8 mouse cellular contexts compared by ENCODE assay signal in genomic region chr9:37147359-37147685, GRCm38 (mm10). TPM values are rescaled to one million over a fixed set of nuclear protein-coding genes. Genes with fewer than 3 reads are reported as not detected.
DNase-seq lines count a peak whose midpoint lies in the region; ATAC-seq and TF ChIP-seq lines count a peak whose summit lies in the region.

Gene Pknox2, minus strand, starts transcription at chr9:37147407.

- no peaks in the 10 kb centered on the region for H3K9me3 ChIP-seq in hindbrain, embryonic 10.5 days
- H3K9me3 ChIP-seq in lung, embryonic 16.5 days (ENCODE audit: control insufficient read depth, low read length): no peaks in the 10 kb centered on the region

- H3K36me3 ChIP-seq in hindbrain, embryonic 10.5 days: no peaks in the 10 kb centered on the region
- no peaks in the 10 kb centered on the region for H3K36me3 ChIP-seq in lung, embryonic 16.5 days (ENCODE audit: control insufficient read depth, insufficient read depth, low read length)

- no peaks in the 10 kb centered on the region for H3K27me3 ChIP-seq in cerebellum, adult 2 months (ENCODE audit: control insufficient read depth, insufficient read depth, low read length)
- peaks cover 5% of the 10 kb centered on the region; the same call in 1 of the 2 replicates for H3K27me3 ChIP-seq in hindbrain, embryonic 10.5 days (ENCODE audit: insufficient read depth, poor library complexity, severe bottlenecking)
- peaks cover 8% of the 10 kb centered on the region for H3K27me3 ChIP-seq in lung, embryonic 16.5 days (ENCODE audit: control insufficient read depth, insufficient read depth, low read depth, low read length)

- peak within 1 kb of the TSS; percentile 97 for H3K4me3 ChIP-seq in cerebellum, adult 2 months (replicated peaks; ENCODE audit: insufficient read depth, low read depth, low read length)
- H3K4me3 ChIP-seq in hindbrain, embryonic 10.5 days: peak within 1 kb of the TSS; percentile 95
- peak within 1 kb of the TSS; percentile 74 for H3K4me3 ChIP-seq in lung, embryonic 16.5 days (ENCODE audit: low read length)

- no peak for TF ChIP-seq POLR2A in cerebellum, adult 2 months (IDR thresholded peaks at IDR 0.05; ENCODE audit: borderline replicate concordance, insufficient read depth, low read length)

- ATAC-seq in lung, embryonic 16.5 days (ENCODE audit: low read depth): peak; percentile 81

- peak within 1 kb of the TSS; percentile 96 for H3K4me2 ChIP-seq in lung, embryonic 16.5 days (ENCODE audit: low read depth, low read length)

- WGBS in cerebellum, adult 2 months: 2% methylated on average over 8 of the region's 13 CpGs
- 0% methylated on average over 10 of the region's 13 CpGs for WGBS in hindbrain, embryonic 10.5 days
- 2% methylated on average over 8 of the region's 13 CpGs for WGBS in lung, embryonic 16.5 days

- DNase-seq in NIH3T3 (ENCODE audit: low read depth): peak; percentile 80
- DNase-seq in cerebellum, adult 2 months: peak; percentile 91
- peak; percentile 78 to 88 for DNase-seq in frontal cortex, postnatal 10 days (ENCODE audit: low spot score in 2 of 2)
- no peak for DNase-seq in hindbrain, embryonic 10.5 days (ENCODE audit: low spot score)
- peak; percentile 90 to 92 for DNase-seq in layer of hippocampus, postnatal 10 days (ENCODE audit: low spot score in 2 of 2)
- peak; percentile 89 for DNase-seq in retina, embryonic 14.5 days (ENCODE audit: low spot score)
- no peak for DNase-seq in Muller cell, postnatal 12 days (ENCODE audit: inconsistent ontology term)

- peaks cover 6% of the 10 kb centered on the region for H3K4me1 ChIP-seq in cerebellum, adult 2 months (ENCODE audit: control insufficient read depth, insufficient read depth, low read length)
- H3K4me1 ChIP-seq in hindbrain, embryonic 10.5 days (replicated peaks): peaks cover 43% of the 10 kb centered on the region
- peaks cover 6% of the 10 kb centered on the region for H3K4me1 ChIP-seq in lung, embryonic 16.5 days (replicated peaks; ENCODE audit: control insufficient read depth, insufficient read depth, low read length)

- H3K27ac ChIP-seq in cerebellum, adult 2 months (ENCODE audit: insufficient read depth, low read length): peak within 1 kb of the TSS; percentile 92
- peak within 1 kb of the TSS; percentile 99 for H3K27ac ChIP-seq in hindbrain, embryonic 10.5 days
- H3K27ac ChIP-seq in lung, embryonic 16.5 days (ENCODE audit: low read length): peak within 1 kb of the TSS; percentile 95

- H3K9ac ChIP-seq in lung, embryonic 16.5 days (ENCODE audit: low read length): peak within 1 kb of the TSS; percentile 91

- TF ChIP-seq CTCF in cerebellum, adult 2 months (IDR thresholded peaks at IDR 0.05; ENCODE audit: borderline replicate concordance, insufficient read depth, low read depth, low read length): peak; percentile 70

RNA-seq across cellular contexts. Expression of gene Pknox2, which starts in this region (rescaled TPM):
- polyA plus RNA-seq in cerebellum, adult 2 months (2012; rRNA removed): 23.4 and 23.8 TPM in 2 replicates
- 35.0 and 40.3 TPM in 2 replicates for polyA plus RNA-seq in hindbrain, embryonic 10.5 days (2016; fragmentation: Nextera tagmentation; extraction: Ambion mirVana)
- 10 to 100 TPM; 31.4 to 36.3 TPM for total RNA-seq in layer of hippocampus, postnatal 10 days (2021)
- polyA plus RNA-seq in lung, embryonic 16.5 days (2015; fragmentation: Nextera tagmentation; extraction: Ambion mirVana): 11.7 and 12.8 TPM in 2 replicates

Comparison
In these comparisons a context has a peak if more than half of its experiments do, and no peak if none do; other contexts are left out.
1. DNase-seq: peak in NIH3T3 (single experiment), cerebellum, adult 2 months (2 of 2), frontal cortex, postnatal 10 days (2 of 2), layer of hippocampus, postnatal 10 days (2 of 2) and retina, embryonic 14.5 days (single experiment); none in hindbrain, embryonic 10.5 days (single experiment) and Muller cell, postnatal 12 days (single experiment).
2. Peak in every context shown above with its lines, with median percentiles within 50 percentile points of each other: H3K27ac ChIP-seq and H3K4me3 ChIP-seq.